Mouse (Mus musculus) spleen, adult 2 months (tissue): Measurements from ENCODE around the gene Mettl24.

ENCODE experiments used
- CTCF ChIP-seq: fragments of 200-500 bp; IDR thresholded peaks from 2 replicates; pipeline ENCODE4 v1.5.1; 2011; ENCODE audit warnings: mild to moderate bottlenecking, inconsistent platforms; ENCODE audit not compliant: insufficient read depth, insufficient read length, insufficient replicate concordance; ENCODE audit errors: extremely low read depth
- POLR2A ChIP-seq: fragments of 200-500 bp; IDR thresholded peaks from 2 replicates; pipeline ENCODE4 v1.6.1; 2011; ENCODE audit warnings: low read depth, low read length, inconsistent platforms

- TF ChIP-seq POLR2A: no peak
- no peak for TF ChIP-seq CTCF
These were observed 9.8 kb upstream of the Mettl24 start for GRCm38 (mm10) chr10:40673297-40673665.
